Mouse (Mus musculus) WW6 (cell line): Measurements from ENCODE around the gene Tyrp1.

Source experiments
- DNase-seq: peaks from one replicate; pipeline ENCODE4 v3.0.0-alpha.2; 2013; ENCODE audit warnings: low read depth, low spot score

Tyrp1 gene

GRCm38 (mm10) chr4:80895278-80895894, 61.5 kb downstream of the Tyrp1 start:
- no peak for DNase-seq
